Mouse (Mus musculus): ENCODE results near the gene Ap3d1. TPM values are rescaled to one million over a fixed set of nuclear protein-coding genes. Genes with fewer than 3 reads are reported as not detected.

Gene Ap3d1
- polyA plus RNA-seq, 1 experiment: 176 TPM

GRCm38 (mm10) chr10:80741146-80741545, 918 bp downstream of the Ap3d1 start:
- DNase-seq (ENCODE audit: low read depth): no peak
- no peak for TF ChIP-seq CTCF (IDR thresholded peaks at IDR 0.05; ENCODE audit: borderline replicate concordance, extremely low read depth, insufficient read depth, insufficient read length)
- no peak for TF ChIP-seq POLR2A (IDR thresholded peaks at IDR 0.05; ENCODE audit: borderline replicate concordance, extremely low read depth, insufficient read depth, insufficient read length, poor library complexity, severe bottlenecking)

DNA sequence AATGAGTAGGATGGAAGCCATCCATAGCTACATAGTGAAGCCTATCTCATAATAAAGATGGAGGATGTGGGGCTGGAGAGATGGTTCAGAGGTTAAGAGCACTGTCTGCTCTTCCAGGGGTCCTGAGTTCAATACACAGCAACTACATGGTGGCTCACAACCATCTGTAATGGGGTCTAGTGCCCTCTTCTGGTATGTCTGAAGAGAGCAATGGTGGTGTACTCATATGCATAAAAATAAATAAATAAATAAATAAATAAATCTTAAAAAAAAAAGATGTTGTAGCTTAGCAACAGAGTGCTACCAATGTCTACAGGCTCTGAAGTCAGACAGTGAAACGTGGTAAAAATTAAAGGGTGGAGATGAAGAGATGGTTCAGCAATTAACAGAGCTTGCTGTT, 3.4 kb downstream of the Ap3d1 start:
- peak; percentile 7; the same call in 1 of the 2 replicates for TF ChIP-seq CTCF (IDR thresholded peaks at IDR 0.05; ENCODE audit: borderline replicate concordance, extremely low read depth, insufficient read depth, insufficient read length)
- TF ChIP-seq POLR2A (IDR thresholded peaks at IDR 0.05; ENCODE audit: borderline replicate concordance, extremely low read depth, insufficient read depth, insufficient read length, poor library complexity, severe bottlenecking): no peak
- no peak for DNase-seq (ENCODE audit: low read depth)

GRCm38 (mm10) chr10:80736731-80737130, 5.3 kb downstream of the Ap3d1 start:
- peak; percentile 61 for DNase-seq (ENCODE audit: low read depth)

GRCm38 (mm10) chr10:80732611-80733101, 9.4 kb downstream of the Ap3d1 start:
- TF ChIP-seq POLR2A (IDR thresholded peaks at IDR 0.05; ENCODE audit: borderline replicate concordance, extremely low read depth, insufficient read depth, insufficient read length, poor library complexity, severe bottlenecking) (no peak), CTCF (IDR thresholded peaks at IDR 0.05; ENCODE audit: borderline replicate concordance, extremely low read depth, insufficient read depth, insufficient read length) (no peak)
- DNase-seq (ENCODE audit: low read depth): no peak

More at GRCm38 (mm10) chr10:80736731-80737130, 5.3 kb downstream of the Ap3d1 start:
- no peak for TF ChIP-seq CTCF (IDR thresholded peaks at IDR 0.05; ENCODE audit: borderline replicate concordance, extremely low read depth, insufficient read depth, insufficient read length)
- TF ChIP-seq POLR2A (IDR thresholded peaks at IDR 0.05; ENCODE audit: borderline replicate concordance, extremely low read depth, insufficient read depth, insufficient read length, poor library complexity, severe bottlenecking): no peak

- TF ChIP-seq POLR2A (IDR thresholded peaks at IDR 0.05; ENCODE audit: borderline replicate concordance, extremely low read depth, insufficient read depth, insufficient read length, poor library complexity, severe bottlenecking): no peak
- no peak for TF ChIP-seq CTCF (IDR thresholded peaks at IDR 0.05; ENCODE audit: borderline replicate concordance, extremely low read depth, insufficient read depth, insufficient read length)
- no peak for DNase-seq (ENCODE audit: low read depth)
These were observed 14.5 kb downstream of the Ap3d1 start for GRCm38 (mm10) chr10:80727369-80728127.

GRCm38 (mm10) chr10:80717281-80717680, 24.8 kb downstream of the Ap3d1 start:
- no peak for DNase-seq (ENCODE audit: low read depth)
- TF ChIP-seq CTCF (IDR thresholded peaks at IDR 0.05; ENCODE audit: borderline replicate concordance, extremely low read depth, insufficient read depth, insufficient read length) (no peak), POLR2A (IDR thresholded peaks at IDR 0.05; ENCODE audit: borderline replicate concordance, extremely low read depth, insufficient read depth, insufficient read length, poor library complexity, severe bottlenecking) (no peak)

DNA sequence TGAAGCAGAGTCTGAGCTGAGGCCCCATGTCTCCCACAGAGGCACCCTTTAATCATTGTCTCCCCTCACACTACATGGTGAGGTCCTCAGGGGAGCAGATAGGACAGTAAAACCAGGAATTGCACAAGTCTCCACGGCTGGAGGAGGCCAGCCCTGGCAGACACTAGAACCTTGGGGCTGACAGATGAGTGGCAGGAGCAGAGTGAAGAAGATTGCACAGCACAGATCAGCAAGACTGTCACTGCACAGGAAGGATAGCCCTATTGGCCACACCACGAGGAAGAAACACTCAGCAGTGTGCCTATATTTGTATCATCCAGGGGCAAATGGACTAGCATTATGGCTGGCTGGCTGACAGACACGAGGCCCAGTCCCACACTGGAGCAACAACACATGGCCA, 31.2 kb downstream of the Ap3d1 start:
- no peak for TF ChIP-seq CTCF (IDR thresholded peaks at IDR 0.05; ENCODE audit: borderline replicate concordance, extremely low read depth, insufficient read depth, insufficient read length)
- no peak for TF ChIP-seq POLR2A (IDR thresholded peaks at IDR 0.05; ENCODE audit: borderline replicate concordance, extremely low read depth, insufficient read depth, insufficient read length, poor library complexity, severe bottlenecking)
- no peak for DNase-seq (ENCODE audit: low read depth)

GRCm38 (mm10) chr10:80705479-80705878, 36.6 kb downstream of the Ap3d1 start:
- DNase-seq (ENCODE audit: low read depth): no peak
- no peak for TF ChIP-seq CTCF (IDR thresholded peaks at IDR 0.05; ENCODE audit: borderline replicate concordance, extremely low read depth, insufficient read depth, insufficient read length)
- no peak for TF ChIP-seq POLR2A (IDR thresholded peaks at IDR 0.05; ENCODE audit: borderline replicate concordance, extremely low read depth, insufficient read depth, insufficient read length, poor library complexity, severe bottlenecking)

DNA sequence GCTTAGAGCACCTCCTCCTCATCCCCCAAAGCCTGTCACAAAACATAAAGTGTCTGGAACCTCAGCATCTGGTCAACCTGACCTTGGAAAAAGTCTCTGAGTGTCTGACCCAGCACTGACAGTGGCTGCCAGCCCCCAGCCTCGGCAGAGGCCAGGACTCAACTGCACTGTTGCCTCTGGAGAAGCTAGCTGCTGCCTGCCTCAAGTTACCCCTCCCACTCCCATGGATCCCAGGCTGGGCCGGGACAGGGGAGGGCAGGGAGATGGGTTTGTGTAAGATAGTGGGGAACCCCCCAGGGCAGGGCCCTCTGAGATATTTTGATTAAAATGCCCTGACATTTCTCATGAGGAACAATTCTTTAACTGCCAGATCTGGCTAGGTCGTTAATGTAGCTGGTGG, 37.0 kb downstream of the Ap3d1 start:
- DNase-seq (ENCODE audit: low read depth): no peak

DNA sequence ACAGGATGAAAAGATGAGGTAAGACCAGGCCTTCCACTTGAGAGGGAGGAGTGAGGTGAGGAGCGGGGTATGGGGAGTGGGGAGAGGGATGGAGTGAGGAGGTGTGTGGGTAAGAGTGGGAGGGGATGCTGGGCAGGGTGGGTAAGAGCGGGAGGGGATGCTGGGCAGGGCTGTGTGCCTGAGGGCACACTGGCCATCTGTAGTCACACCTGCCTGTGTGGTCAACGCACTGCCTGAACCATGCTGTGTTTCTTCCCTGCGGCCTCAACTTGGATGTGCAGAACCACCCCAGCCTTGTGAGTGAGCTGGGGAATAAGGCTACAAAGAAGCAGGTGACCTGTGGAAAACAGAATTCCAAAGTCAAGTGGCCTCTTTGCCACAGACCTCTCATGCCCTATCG, 37.6 kb downstream of the Ap3d1 start:
- no peak for TF ChIP-seq POLR2A (IDR thresholded peaks at IDR 0.05; ENCODE audit: borderline replicate concordance, extremely low read depth, insufficient read depth, insufficient read length, poor library complexity, severe bottlenecking)
- no peak for DNase-seq (ENCODE audit: low read depth)

More for the DNA sequence above, 37.0 kb downstream of the Ap3d1 start:
- no peak for TF ChIP-seq POLR2A (IDR thresholded peaks at IDR 0.05; ENCODE audit: borderline replicate concordance, extremely low read depth, insufficient read depth, insufficient read length, poor library complexity, severe bottlenecking)
- no peak for TF ChIP-seq CTCF (IDR thresholded peaks at IDR 0.05; ENCODE audit: borderline replicate concordance, extremely low read depth, insufficient read depth, insufficient read length)

DNA sequence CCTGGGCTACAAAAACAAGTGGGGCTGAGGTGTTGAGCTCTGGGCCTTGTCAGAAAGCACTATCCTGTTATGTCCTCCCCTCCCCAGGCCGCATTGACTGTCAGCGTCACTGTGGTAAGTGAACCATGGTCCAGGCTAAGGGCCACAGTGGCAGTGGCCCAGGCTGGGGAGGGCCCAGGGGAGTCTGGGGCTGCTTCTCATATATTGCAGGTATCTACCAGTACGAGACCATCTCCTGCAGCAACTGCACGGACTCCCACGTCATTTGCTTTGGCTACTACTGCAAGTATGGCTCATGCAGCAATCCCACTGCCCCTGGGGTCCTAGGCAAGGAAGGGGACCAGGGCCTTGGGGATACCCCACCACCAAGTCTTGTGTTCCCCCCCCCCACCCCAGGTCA, 38.4 kb downstream of the Ap3d1 start:
- TF ChIP-seq POLR2A (IDR thresholded peaks at IDR 0.05; ENCODE audit: borderline replicate concordance, extremely low read depth, insufficient read depth, insufficient read length, poor library complexity, severe bottlenecking) (no peak), CTCF (IDR thresholded peaks at IDR 0.05; ENCODE audit: borderline replicate concordance, extremely low read depth, insufficient read depth, insufficient read length) (no peak)
- DNase-seq (ENCODE audit: low read depth): no peak
